Mouse (Mus musculus): ENCODE results near the gene Ndufaf1.
"Not testable (repeated sequence)": the region's sequence is repeated elsewhere in the genome, so short reads cannot be mapped to it uniquely, and the experiment has no call there.

Gene Ndufaf1

DNA sequence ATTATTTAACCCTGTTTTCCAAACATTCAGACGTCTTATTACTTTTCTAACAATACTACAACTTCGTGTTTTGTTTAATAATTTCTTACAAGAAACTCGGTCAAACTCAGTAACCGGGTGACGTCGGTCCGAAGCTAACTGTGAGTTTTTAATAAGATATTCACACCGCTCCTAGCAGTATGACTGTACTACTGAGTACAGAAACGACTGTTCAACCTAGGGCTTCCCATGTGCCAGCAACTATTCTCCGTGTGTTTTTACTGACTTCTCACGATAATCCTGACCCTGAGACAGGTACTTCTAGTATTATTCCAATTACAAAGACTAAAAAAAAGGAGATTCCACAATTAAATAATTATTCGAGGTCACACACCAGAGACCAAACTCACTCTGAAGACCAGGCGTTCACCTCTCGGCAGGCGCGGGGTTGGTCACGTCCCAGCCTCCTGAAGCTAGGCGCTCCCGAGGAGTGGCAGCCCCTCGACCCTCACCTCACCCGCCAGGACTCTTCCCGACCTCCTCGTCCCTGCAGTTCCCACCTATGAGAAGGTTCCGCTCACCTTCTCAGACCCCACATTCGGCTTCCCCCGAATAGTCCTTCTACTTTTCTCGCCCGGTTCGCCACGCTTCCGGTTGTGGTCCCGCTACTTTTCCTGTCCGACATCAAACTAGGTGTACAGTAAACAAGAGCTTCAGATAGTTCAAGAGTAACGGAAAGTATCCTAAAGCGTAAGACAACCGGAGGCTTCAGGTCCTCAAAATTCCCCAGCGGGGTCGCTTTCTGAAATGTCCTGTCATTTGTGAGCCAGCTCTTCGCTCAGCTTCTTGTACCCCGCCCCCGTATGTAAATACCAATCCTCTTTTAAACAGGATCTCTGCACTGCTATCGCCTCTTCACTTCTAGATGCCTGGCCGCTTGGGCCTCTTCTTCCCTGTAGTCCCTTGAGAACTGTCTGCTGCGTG is at the start of gene Ndufaf1:
Gene Ndufaf1, minus strand, starts transcription at position 608 of the 963 bp plus-strand sequence.
- peak; percentile 82 for DNase-seq (ENCODE audit: low spot score)

DNA sequence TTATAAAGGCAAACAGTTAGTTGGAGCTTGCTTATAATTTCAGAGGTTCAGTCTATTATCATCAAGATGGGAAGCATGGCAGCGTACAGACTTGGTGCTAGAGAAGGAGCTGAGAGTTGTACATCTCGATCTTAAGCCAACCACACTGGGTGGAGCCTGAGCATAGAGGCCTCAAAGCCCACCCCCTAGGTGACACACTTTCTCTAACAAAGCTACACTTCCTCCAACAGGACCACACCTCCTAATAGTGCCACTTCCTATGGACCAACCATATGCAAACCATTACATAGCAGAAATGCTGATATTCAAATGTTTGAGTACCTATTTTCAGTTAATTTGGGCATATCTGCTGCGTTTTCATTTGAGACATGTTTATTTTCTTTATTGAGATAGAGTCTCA is 47.4 kb upstream of the Ndufaf1 start:
- DNase-seq (ENCODE audit: low spot score): no peak

DNA sequence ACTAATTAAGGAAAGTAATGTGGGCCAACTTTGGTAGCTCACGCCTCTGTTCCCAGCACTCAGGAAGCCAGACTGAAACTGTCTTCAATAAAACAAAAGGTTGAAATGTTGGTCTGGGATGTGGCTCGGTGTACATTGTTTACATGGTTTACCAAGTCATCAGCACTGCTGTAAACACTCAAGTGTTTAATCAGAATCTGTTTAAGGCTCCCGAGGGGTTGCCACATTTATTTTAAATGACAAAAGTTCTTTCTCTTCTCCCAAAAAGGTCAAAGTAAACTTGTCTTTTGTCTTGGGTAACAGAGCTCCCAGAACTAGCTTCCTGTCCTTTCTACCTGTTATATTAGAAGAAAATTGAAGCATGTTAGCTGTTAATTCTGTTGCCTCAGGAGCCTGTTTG is 45.0 kb upstream of the Ndufaf1 start:
- no peak for DNase-seq (ENCODE audit: low spot score)

DNA sequence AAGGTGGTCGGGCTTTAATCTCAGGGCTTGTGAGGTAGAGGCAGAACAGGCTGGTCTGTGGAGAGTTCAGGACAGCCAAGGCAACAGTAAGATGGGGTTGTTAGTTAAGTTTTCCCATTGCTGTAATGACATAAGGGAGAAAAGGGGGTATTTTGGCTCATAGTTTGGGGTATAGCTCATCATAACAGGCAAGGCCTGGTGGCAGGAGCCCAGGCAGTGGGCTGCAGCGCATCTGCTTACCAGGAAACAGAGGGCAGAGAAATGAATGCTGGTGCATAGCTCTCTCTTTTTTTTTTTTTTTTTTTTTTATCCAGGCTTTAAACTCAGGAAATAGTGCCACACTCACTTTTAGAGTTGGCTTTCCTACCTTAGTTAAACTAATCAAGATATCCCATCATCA is 40.5 kb upstream of the Ndufaf1 start:
- no peak for DNase-seq (ENCODE audit: low spot score)

DNA sequence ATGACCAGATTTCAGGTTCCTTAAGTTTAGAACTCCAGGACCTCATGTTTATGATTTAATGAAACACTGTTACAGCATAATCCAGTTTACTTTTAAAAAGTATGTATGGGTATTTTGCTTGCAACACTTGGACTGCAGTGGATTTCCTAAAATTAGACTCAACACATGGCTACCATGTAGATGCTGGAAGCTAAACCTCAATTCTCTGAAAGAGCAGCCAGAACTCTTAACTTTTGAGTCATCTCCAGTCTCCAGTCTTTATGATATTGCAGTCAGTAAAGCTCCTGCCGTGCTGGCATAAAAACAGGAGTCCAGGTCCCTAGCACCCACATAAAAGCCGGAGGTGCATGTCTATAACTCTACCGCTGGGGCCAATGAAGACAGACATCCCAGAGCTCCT is 37.3 kb upstream of the Ndufaf1 start:
- DNase-seq (ENCODE audit: low spot score): no peak

DNA sequence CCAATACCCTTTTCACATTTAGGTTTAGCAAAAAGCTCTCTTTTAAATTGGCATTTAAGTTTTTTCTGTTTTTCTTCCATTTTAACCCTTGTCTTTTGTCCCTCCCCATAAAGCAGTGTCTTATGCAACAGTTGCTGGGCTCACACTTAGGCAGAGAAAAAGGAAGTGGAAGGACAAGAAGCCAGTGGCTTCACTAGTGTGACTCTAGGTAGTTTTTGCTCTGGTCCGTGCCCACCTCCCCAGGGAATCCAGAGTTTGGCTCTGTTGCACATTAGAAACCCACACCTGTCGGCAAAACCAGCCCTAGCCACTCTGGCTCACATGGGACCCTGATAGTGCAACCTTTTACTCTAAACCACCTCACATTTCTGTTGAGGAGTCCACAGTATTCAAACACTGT is 35.8 kb upstream of the Ndufaf1 start:
- peak; percentile 2 for DNase-seq (ENCODE audit: low spot score)

DNA sequence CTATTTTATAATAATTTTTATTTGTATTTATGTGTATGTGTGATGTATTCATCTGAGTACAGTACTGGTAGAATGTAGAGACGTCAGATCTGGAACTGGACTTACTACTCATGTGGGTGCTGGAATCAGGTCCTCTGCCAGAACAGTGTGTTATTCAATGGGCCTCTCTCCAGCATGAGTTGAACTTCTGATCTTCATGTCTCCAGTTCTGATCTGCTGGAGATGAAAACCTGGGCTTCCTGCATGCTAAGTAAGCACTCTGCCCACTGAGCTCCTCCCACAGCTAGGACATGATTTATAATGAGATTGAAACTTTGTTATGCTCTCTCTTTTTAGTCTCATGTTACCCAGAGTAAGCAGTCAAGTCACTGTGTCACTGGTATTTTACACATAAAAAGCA is 33.5 kb upstream of the Ndufaf1 start:
- DNase-seq (ENCODE audit: low spot score): no peak

DNA sequence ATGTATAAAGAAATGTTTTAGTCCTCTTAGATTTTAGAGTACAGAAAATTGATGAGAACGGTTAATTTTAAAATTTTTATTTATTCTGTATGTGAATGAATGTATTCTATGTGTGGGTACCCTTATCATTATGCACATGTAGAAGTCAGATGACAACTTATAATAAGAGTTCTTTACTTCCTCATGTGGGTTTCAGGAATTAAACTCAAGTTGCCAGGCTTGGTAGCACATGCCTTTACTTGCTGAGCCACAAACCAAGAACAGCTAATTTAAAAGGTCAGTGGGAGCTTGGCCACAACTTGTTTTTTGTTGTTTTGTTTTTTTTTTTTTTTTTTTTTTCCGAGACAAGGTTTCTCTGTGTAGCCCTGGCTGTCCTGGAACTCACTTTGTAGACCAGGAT is 32.2 kb upstream of the Ndufaf1 start:
- no peak for DNase-seq (ENCODE audit: low spot score)

DNA sequence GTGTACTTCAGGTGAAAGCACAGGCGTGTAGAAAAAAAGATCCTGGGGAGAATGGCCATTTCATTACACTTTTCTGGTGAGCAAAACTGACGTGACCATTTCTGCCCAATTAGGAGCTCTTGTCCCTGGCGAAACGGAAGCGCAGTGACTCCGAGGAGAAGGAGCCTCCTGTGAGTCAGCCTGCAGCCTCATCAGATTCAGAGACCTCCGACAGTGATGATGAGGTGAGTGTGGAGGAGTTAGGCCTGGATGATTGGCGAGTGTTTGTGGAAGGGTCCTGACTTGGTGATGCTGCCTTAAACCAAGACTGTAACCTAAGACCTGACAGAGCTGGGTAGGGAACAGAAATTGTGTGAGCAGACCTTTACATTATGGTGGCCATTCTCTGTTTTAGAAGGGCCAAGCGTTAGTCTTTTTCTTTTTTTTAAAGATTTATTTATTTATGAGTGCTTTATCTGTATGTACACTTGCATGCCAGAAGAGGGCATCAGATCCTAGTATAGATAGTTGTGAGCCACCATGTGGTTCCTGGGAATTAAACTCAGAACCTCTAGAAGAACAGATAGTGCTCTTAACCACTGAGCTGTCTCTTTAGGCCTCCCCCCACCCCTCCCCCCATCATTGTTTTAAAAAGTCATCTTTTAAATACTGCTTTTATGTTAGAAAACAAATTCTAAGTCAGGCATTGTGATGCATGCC is 29.5 kb upstream of the Ndufaf1 start:
- no peak for DNase-seq (ENCODE audit: low spot score)

DNA sequence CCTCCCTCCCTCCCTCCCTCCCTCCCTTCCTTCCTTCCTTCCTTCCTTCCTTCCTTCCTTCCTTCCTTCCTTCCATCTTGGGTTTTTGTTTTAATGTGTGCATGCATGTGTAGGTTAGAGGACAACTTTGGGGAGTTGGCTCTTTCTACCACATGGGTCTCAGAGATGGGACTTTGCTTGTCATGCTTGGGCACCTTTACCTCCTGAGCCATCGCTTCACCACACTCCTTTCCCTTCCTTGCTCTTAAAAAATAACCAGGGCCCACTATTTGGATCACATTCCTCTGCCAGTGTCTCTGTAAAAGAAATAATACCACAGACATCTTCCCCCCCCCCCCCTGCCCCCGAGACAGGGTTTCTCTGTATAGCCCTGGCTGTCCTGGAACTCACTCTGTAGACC is 21.1 kb upstream of the Ndufaf1 start:
- no peak for DNase-seq (ENCODE audit: low spot score)

DNA sequence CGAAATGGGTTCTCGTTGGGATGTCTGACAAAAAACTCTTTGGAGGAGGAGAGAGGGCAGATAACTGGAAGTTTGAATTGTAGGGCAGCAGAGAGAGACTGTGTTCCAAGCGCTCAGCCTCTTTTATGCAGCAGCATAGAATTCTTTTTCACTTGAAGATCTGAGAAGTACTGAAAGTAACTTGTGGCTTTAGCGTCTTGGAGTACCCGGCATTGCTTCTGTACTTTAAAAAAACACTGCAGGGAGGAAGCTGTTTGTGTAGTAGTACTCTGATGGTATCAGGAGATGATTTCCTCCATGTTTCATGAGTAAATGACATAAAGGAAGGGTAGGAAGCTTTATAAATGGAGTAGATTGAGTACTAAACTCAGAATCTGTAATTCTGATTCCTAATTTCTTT is 13.2 kb upstream of the Ndufaf1 start:
- DNase-seq (ENCODE audit: low spot score): no peak

DNA sequence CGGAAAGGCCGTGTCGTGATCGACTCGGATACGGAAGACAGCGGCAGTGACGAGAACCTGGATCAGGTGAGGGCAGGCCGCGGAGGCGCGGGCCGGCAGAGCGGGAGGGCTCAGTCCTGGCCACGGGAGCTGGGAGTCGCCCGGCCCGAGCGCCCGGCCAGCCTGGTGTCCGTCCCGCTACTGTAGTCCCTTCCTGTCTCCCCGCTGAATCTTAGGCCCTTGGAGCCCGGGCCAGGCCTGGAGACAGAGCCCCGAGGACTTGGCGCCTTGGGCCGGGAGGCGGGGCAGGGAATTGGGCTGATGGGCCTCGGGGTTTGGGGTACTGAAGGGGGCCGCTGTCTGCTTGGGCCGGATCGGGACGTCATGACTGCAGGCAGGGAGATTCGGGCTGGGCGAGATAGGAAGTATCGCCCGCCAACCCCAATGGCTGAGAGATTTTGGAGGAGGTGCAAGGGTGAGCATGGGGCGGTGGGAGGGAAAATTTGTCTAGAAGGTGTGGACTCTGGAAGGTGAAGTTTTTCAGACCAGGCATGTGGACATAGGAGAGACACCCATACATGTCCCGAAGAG is 12.7 kb upstream of the Ndufaf1 start:
- DNase-seq (ENCODE audit: low spot score): peak; percentile 24

DNA sequence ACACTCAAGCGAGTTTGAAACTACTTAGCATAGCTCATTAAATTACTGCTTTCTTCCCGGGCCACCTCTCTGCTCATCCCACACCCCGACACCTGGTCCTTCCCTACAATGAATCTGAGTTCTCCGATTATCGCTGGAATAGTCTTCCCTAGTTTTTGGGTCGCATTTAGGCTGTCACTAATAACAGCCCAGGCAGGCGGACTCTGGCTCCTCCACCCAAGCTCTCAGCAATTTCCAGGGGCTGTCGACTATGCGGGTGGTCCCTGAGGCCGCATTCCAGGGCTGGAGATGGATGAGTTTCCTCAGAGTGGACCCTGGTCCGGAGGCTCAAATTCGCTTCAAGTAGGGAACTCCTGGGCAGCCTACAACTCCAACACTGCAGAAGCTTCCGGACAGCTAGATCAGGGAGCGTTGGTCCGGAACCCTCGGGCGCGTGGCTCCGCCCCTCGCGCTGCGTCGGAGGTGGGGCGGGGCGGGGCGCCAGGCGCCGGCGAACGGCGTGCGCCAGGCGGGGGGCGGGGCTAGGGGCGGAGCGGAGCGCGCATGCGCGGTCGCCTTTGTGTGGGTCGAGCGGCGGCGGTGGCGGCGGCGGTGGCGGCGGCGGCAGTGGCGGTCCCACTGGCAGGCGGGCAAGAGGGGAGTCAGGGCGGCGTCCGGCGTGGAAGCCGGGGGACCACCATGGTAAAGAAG is 12.0 kb upstream of the Ndufaf1 start, which contains the start of gene Rtf1:
Gene Rtf1, plus strand, starts transcription at position 544 of the 690 bp plus-strand sequence.
- DNase-seq (ENCODE audit: low spot score): peak; percentile 93

DNA sequence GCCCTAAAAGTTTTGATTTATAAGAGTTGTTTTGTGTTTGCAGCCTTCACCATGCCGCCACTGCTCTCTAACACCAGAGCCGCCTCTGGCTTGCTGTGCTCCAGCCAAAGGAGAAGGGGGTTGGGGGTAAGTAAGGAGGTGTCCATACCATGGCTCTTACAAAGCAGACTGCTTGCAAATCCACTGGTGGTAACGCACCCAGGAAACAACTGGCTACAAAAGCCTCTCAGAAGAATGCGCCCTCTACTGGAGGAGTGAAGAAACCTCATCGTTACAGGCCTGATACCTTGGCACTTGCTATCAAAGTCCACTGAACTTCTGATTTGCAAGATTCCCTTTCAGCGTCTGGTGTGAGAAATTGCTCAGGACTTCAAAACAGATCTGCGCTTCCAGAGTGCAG is 6.4 kb upstream of the Ndufaf1 start:
- peak; percentile 18 for DNase-seq (ENCODE audit: low spot score)

DNA sequence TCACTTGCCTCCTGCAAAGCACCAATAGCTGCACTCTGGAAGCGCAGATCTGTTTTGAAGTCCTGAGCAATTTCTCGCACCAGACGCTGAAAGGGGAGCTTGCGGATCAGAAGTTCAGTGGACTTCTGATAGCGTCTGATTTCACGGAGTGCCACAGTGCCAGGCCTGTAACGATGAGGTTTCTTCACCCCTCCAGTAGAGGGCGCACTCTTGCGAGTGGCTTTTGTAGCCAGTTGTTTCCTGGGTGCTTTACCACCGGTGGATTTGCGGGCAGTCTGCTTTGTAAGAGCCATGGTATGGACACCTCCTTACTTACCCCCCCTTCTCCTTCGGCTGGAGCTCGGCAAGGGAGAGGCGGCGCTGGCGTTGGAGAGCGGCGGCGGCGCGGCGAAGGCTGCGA is 3.1 kb upstream of the Ndufaf1 start:
- not testable (repeated sequence) for DNase-seq (ENCODE audit: low spot score)

DNA sequence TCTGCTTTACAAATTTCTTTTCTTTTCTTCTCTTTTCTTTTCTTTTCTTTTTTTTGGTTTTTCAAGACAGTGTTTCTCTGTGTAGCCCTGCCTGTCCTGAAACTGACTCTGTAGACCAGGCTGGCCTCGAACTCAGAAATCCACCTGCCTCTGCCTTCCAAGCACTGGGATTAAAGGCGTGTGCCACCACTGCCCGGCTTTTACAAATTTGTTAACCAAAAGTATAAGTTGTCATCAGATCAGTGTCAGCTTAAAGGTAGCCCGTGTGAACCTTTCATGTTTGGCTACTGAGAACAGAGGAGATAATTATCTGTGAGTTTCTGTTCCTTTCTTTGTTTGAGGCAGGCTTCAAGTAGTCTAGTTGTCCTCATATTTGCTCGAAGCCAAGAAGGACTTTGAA is 18.4 kb downstream of the Ndufaf1 start:
- no peak for DNase-seq (ENCODE audit: low spot score)

DNA sequence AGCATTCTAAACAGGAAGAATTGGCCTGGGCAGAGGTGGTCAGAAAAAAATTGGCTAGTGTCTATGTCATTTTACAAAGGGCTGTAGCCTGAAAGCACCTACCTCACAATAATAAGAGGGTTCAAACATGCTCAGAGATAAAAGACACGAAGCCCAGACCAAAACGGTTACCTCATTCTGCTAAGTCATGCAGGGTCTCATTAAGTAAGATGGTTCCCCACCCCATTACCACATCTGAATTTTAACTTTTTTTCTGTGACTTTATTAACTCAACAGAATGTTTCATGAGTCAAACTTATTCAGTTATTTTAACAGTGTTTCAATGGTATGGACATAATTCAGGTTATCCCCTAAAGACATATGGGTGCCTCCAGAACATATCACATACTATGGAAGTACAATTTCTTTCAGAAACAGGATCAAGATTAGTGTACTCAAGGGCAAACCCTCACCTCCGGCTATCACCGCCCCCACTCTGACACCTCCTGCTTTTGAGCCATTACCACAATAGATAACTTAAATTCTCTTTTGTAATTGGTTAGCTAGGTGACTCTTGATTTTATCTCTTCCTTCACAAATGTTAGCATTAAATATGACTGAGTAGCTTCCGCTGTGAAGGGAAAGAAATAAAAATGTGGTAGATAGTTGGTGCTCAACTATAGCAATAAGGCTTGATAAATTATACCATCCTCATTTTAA is 21.3 kb downstream of the Ndufaf1 start:
- no peak for DNase-seq (ENCODE audit: low spot score)

DNA sequence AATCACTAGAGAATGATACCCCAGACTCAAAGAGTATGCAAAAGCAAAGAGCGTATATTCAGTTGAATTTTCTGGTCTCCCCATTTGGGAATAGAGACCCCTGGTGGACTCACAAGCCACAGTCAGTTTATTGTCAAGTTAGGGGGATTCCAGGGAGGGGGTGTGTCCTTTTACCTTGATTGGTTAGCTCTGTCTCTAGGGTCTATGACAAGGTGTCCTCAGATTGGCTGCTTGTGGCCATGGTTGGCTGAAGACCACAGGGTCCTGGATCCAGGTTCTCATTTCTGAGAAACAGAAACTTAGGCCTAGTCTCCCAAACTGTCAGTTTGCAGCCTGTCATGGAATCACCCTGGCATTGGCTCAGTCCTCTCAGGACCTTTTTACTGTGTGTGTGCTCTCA is 25.8 kb downstream of the Ndufaf1 start:
- DNase-seq (ENCODE audit: low spot score): no peak

DNA sequence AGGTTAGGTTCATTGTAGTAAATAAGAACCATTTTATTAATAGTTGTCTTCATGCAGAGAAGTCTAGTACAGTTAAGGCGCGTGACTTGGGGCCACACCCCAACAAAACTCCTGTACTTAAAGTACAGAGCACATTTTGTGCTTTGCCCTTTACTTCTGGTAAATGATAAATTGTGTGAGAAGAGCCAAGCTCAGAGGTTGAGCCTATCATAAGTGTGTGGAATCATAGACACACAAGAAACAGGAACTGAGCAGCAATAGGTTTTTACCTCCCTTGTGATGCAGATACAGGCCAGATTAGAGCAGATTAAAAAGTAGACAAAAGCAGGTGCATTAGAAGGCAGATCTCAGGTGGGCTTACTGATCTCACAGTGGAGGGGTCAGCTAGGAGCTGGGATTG is 41.3 kb downstream of the Ndufaf1 start:
- DNase-seq (ENCODE audit: low spot score): no peak

DNA sequence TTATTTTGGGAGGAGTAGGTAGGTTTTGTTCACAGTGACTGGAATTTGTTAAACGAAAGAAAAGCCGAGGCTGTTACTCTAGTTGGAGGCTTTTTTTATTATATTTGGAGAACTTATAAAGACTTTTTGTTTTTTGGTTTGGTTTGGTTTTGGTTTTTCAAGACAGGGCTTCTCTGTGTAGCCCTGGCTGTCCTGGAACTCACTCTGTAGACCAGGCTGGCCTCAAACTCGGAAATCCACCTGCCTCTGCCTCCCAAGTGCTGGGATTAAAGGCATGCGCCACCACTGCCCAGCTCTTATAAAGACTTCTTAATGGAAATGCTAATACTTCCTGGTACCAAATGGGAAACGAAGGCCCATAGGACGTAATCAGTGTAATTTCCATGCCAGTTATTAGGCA is 43.6 kb downstream of the Ndufaf1 start:
- DNase-seq (ENCODE audit: low spot score): not testable (repeated sequence)

DNA sequence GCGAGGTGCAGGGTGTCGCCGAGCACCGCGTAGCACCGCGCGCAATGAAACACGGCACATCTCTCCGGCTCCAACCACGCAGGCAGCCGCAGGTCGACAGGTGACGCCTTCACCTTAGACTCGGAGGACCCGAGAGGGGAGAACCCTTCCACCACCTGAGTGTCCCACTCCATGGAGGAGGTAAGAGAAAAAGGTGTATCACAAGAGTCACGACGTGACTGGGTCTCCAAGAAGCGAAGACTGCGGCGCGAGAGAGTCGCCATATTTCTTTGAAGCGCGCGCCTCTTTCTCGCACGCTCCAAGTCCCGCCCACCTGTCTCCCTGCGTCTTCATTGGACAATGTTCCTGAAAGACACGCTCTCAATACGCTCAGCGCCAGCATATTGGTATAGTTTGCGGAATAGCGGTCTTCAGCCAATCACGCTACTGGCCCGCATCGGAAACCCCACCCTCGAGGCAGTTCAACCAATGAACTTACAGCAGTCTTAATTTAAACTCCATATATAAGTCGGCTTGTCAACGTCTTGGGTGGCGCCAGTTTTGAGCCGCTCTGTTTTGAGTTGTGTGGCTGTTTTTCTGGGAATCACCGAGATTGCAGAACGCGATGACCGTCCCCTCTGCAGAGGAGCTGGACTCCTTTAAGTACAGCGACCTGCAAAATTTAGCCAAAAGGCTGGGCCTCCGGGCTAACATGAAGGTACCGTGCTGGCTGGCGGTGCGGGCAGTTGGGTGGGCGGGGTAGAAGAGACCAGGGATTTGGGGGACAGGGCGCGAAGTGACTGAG is 44.2 kb downstream of the Ndufaf1 start, which contains the start of the genes Nusap1 and Oip5:
Gene Nusap1, plus strand, starts transcription at position 100 of the 784 bp plus-strand sequence.
Gene Oip5, minus strand, starts transcription at position 271 of the 784 bp plus-strand sequence.
- DNase-seq (ENCODE audit: low spot score): peak; percentile 96
